Mouse (Mus musculus) hindbrain, embryonic 10.5 days (tissue): Measurements from ENCODE around the gene Gm17349. TPM values are rescaled to one million over a fixed set of nuclear protein-coding genes. Genes with fewer than 3 reads are reported as not detected.
A peak's percentile ranks its signal among the peaks of the same experiment; 100 is the strongest.
"Not testable (repeated sequence)": the region's sequence is repeated elsewhere in the genome, so short reads cannot be mapped to it uniquely, and the experiment has no call there.

Experiments used
- DNase-seq: peaks from one replicate; pipeline ENCODE4 v3.0.0-alpha.2; 2017; ENCODE audit warnings: low spot score
- H3K27ac ChIP-seq: fragments of 300-500 bp; sonication (generic); 2 replicates; pipeline ENCODE4 v1.5.1; 2016; ENCODE audit warnings: mild to moderate bottlenecking, moderate library complexity
- H3K27me3 ChIP-seq: fragments of 300-500 bp; sonication (generic); 2 replicates; pipeline ENCODE4 v1.6.1; 2016; ENCODE audit warnings: mild to moderate bottlenecking; ENCODE audit not compliant: poor library complexity, insufficient read depth, severe bottlenecking
- H3K36me3 ChIP-seq: fragments of 300-500 bp; sonication (generic); 2 replicates; pipeline ENCODE4 v1.6.1; 2016; ENCODE audit warnings: mild to moderate bottlenecking, moderate library complexity
- H3K4me1 ChIP-seq: fragments of 300-500 bp; sonication (generic); replicated peaks from 2 replicates; pipeline ENCODE4 v1.6.1; 2016; ENCODE audit warnings: mild to moderate bottlenecking
- H3K4me3 ChIP-seq: fragments of 300-500 bp; sonication (generic); 2 replicates; pipeline ENCODE4 v1.5.1; 2016; ENCODE audit warnings: mild to moderate bottlenecking, moderate library complexity
- H3K9me3 ChIP-seq: fragments of 300-500 bp; sonication (generic); 2 replicates; pipeline ENCODE4 v1.6.1; 2016; ENCODE audit warnings: mild to moderate bottlenecking, moderate library complexity
- WGBS: fragments of 180-500 bp; shearing (Covaris S2); methylation state at CpG from one replicate; pipeline ENCODE4 v1.1.7; 2016; 5-methylcytosine and 5-hydroxymethylcytosine counted together
- polyA plus RNA-seq: library from polyadenylated mRNA; unstranded; fragments of >200 nt; fragmentation: Nextera tagmentation; extraction: Ambion mirVana; gene quantifications from 2 replicates; pipeline ENCODE4 v1.2.1, GENCODE M21; 2016

Gm17349 gene
- polyA plus RNA-seq, 1 experiment from 2014 or later, result not detected

- under 1% methylated on average over 71 of the region's 71 CpGs for WGBS
- Histone ChIP-seq H3K27me3 (peaks cover 18% of the 10 kb centered on the region), H3K4me3 (peak within 1 kb of the TSS; percentile 88), H3K36me3 (peaks cover 51% of the 10 kb centered on the region), H3K27ac (peak within 1 kb of the TSS; percentile 100), H3K9me3 (no peaks in the 10 kb centered on the region), H3K4me1 (peaks cover 56% of the 10 kb centered on the region)
- DNase-seq, result peak; percentile 98
Observed at GRCm38 (mm10) chr15:99701999-99702900, 3.0 kb downstream of the Gm17349 start, which contains the start of gene Smarcd1. Gene Smarcd1 (plus strand): TSS chr15:99702129.

- H3K27me3 ChIP-seq, result peaks cover 25% of the 10 kb centered on the region
- H3K4me1 ChIP-seq, result peaks cover 59% of the 10 kb centered on the region
- DNase-seq, H3K9me3 ChIP-seq: not testable (repeated sequence)
- H3K27ac ChIP-seq, result peak overlapping the region; percentile 100
- 48% methylated on average over 16 of the region's 16 CpGs for WGBS
- H3K36me3 ChIP-seq, result peaks cover 50% of the 10 kb centered on the region
- peak overlapping the region; percentile 88 for H3K4me3 ChIP-seq
Observed at GRCm38 (mm10) chr15:99701640-99701998, 3.7 kb downstream of the Gm17349 start.

- no peak for DNase-seq
Observed at GRCm38 (mm10) chr15:99700219-99701106, 4.8 kb downstream of the Gm17349 start.

GRCm38 (mm10) chr15:99699715-99700114 lies 5.6 kb downstream of the Gm17349 start:
- Histone ChIP-seq H3K36me3 (peaks cover 48% of the 10 kb centered on the region), H3K27ac (no peak overlapping the region), H3K27me3 (peaks cover 28% of the 10 kb centered on the region), H3K4me3 (no peak overlapping the region), H3K9me3 (no peaks in the 10 kb centered on the region), H3K4me1 (peaks cover 59% of the 10 kb centered on the region)
- DNase-seq, result no peak
- WGBS, result 88% methylated on average over 10 of the region's 10 CpGs

More at GRCm38 (mm10) chr15:99700219-99701106, 4.8 kb downstream of the Gm17349 start:
- H3K9me3 ChIP-seq, result no peaks in the 10 kb centered on the region
- H3K36me3 ChIP-seq, result peaks cover 49% of the 10 kb centered on the region
- 89% methylated on average over 18 of the region's 18 CpGs for WGBS
- H3K4me3 ChIP-seq, result no peak overlapping the region
- peaks cover 28% of the 10 kb centered on the region for H3K27me3 ChIP-seq
- no peak overlapping the region for H3K27ac ChIP-seq
- peaks cover 59% of the 10 kb centered on the region for H3K4me1 ChIP-seq

- Histone ChIP-seq H3K9me3 (no peaks in the 10 kb centered on the region), H3K27ac (no peak overlapping the region), H3K27me3 (peaks cover 28% of the 10 kb centered on the region), H3K4me1 (peaks cover 54% of the 10 kb centered on the region), H3K4me3 (no peak overlapping the region), H3K36me3 (peaks cover 37% of the 10 kb centered on the region)
- no peak for DNase-seq
- 44% methylated on average over 20 of the region's 20 CpGs for WGBS
Observed at GRCm38 (mm10) chr15:99698533-99699085, 6.7 kb downstream of the Gm17349 start.

GRCm38 (mm10) chr15:99697309-99697708 lies 8.0 kb downstream of the Gm17349 start:
- Histone ChIP-seq H3K4me1 (peaks cover 48% of the 10 kb centered on the region), H3K36me3 (peaks cover 30% of the 10 kb centered on the region; the same call in 1 of the 2 replicates), H3K4me3 (no peak overlapping the region), H3K27ac (no peak overlapping the region), H3K9me3 (no peaks in the 10 kb centered on the region), H3K27me3 (peaks cover 28% of the 10 kb centered on the region)
- 44% methylated on average over 2 of the region's 2 CpGs for WGBS
- DNase-seq, result no peak

- peak; percentile 31 for DNase-seq
- 57% methylated on average over 9 of the region's 9 CpGs for WGBS
- H3K9me3 ChIP-seq, result no peaks in the 10 kb centered on the region
- peaks cover 49% of the 10 kb centered on the region for H3K4me1 ChIP-seq
- peak overlapping the region; percentile 18; the same call in 1 of the 2 replicates for H3K4me3 ChIP-seq
- H3K27me3 ChIP-seq, result peaks cover 16% of the 10 kb centered on the region
- H3K27ac ChIP-seq, result peak overlapping the region; percentile 82
- peaks cover 14% of the 10 kb centered on the region; the same call in 1 of the 2 replicates for H3K36me3 ChIP-seq
Observed at GRCm38 (mm10) chr15:99691976-99692375, 13.3 kb downstream of the Gm17349 start.

GRCm38 (mm10) chr15:99690924-99691323 lies 14.4 kb downstream of the Gm17349 start:
- peaks cover 47% of the 10 kb centered on the region for H3K4me1 ChIP-seq
- peak overlapping the region; percentile 6; the same call in 1 of the 2 replicates for H3K4me3 ChIP-seq
- DNase-seq, result peak; percentile 6
- H3K27me3 ChIP-seq, result 0 out of 2 replicates have a peak, but pooled peaks cover 8% of the 10 kb centered on the region
- H3K36me3 ChIP-seq, result peaks cover 5% of the 10 kb centered on the region; the same call in 1 of the 2 replicates
- H3K9me3 ChIP-seq, result no peaks in the 10 kb centered on the region
- H3K27ac ChIP-seq, result peak overlapping the region; percentile 65; the same call in 1 of the 2 replicates
- WGBS, result 29% methylated on average over 4 of the region's 4 CpGs

- H3K27ac ChIP-seq, result peak overlapping the region; percentile 9; the same call in 1 of the 2 replicates
- 4% methylated on average over 4 of the region's 4 CpGs for WGBS
- H3K4me3 ChIP-seq, result no peak overlapping the region
- peaks cover 38% of the 10 kb centered on the region for H3K4me1 ChIP-seq
- H3K36me3 ChIP-seq, result no peaks in the 10 kb centered on the region
- no peaks in the 10 kb centered on the region for H3K9me3 ChIP-seq
- H3K27me3 ChIP-seq, result 0 out of 2 replicates have a peak, but pooled peaks cover 8% of the 10 kb centered on the region
- peak; percentile 66 for DNase-seq
Observed at GRCm38 (mm10) chr15:99688712-99689111, 16.6 kb downstream of the Gm17349 start.

- Histone ChIP-seq H3K9me3 (no peaks in the 10 kb centered on the region), H3K27ac (no peak overlapping the region), H3K27me3 (no peaks in the 10 kb centered on the region), H3K36me3 (no peaks in the 10 kb centered on the region), H3K4me1 (peaks cover 12% of the 10 kb centered on the region), H3K4me3 (no peak overlapping the region)
- 93% methylated on average over 5 of the region's 5 CpGs for WGBS
- no peak for DNase-seq
Observed at GRCm38 (mm10) chr15:99684156-99684555, 21.1 kb downstream of the Gm17349 start.

- Histone ChIP-seq H3K36me3 (no peaks in the 10 kb centered on the region), H3K27me3 (no peaks in the 10 kb centered on the region), H3K27ac (no peak overlapping the region), H3K4me3 (no peak overlapping the region), H3K9me3 (no peaks in the 10 kb centered on the region), H3K4me1 (peaks cover 15% of the 10 kb centered on the region)
- no peak for DNase-seq
- 91% methylated on average over 7 of the region's 7 CpGs for WGBS
Observed at GRCm38 (mm10) chr15:99682880-99683279, 22.4 kb downstream of the Gm17349 start.

- no peak for DNase-seq
- Histone ChIP-seq H3K4me3 (no peak overlapping the region), H3K27me3 (peaks cover 5% of the 10 kb centered on the region; the same call in 1 of the 2 replicates), H3K27ac (peak overlapping the region; percentile 57), H3K4me1 (peaks cover 31% of the 10 kb centered on the region), H3K36me3 (no peaks in the 10 kb centered on the region), H3K9me3 (no peaks in the 10 kb centered on the region)
- 59% methylated on average over 7 of the region's 7 CpGs for WGBS
Observed at GRCm38 (mm10) chr15:99679008-99679407, 26.3 kb downstream of the Gm17349 start.
